Mouse (Mus musculus): ENCODE data around the gene Camta1.
A peak's percentile ranks its signal among the peaks of the same experiment; 100 is the strongest.
"Not testable (repeated sequence)": the region's sequence is repeated elsewhere in the genome, so short reads cannot be mapped to it uniquely, and the experiment has no call there.

Camta1 gene

GRCm38 (mm10) chr4:151044037-151044943, 817.4 kb downstream of the Camta1 start, which contains the start of gene Per3:
Gene Per3, minus strand, starts transcription at chr4:151044665.
- peak; percentile 100 for DNase-seq

DNA sequence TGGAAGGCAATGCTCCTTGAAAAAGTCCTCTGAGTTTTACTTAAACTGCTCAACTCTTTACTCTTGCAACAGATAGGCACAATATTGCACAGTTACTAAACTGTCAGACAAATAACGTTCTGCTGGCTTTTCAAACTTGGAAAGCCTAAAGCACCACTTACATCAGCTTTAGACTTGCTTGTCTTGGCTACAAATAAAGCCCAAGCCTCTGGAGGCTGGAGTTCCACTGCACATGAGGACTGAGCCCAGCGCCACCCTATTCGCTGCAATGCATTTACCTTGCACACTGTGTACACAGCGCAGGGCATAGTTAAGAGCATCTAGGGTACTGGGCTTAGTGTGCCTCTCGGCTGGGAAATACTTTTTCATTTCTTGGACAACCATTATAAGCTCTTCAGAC, 818.4 kb downstream of the Camta1 start:
- DNase-seq, result peak; percentile 95

- DNase-seq, result peak; percentile 82
Measured at GRCm38 (mm10) chr4:151041506-151041905, 820.2 kb downstream of the Camta1 start.

DNA sequence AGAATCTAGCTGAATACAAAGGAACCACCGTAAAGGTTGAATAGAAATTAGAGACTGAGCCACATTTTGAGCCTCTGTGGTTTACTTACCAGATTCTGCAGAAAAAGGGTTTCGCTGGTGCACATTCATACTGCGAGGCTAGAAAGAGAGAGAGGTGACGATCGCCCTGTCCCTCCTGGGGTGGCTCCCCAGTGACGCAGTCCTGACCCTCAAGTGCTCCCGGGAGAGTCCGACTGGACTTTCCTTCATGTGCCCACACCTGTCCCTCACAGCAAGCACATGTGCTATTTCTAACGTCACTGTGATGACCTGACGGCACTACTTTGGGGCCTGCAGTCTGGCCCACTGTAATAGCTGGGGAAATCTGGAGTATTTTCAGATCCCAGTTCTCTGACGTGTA, 823.9 kb downstream of the Camta1 start:
- peak; percentile 90 for DNase-seq

DNA sequence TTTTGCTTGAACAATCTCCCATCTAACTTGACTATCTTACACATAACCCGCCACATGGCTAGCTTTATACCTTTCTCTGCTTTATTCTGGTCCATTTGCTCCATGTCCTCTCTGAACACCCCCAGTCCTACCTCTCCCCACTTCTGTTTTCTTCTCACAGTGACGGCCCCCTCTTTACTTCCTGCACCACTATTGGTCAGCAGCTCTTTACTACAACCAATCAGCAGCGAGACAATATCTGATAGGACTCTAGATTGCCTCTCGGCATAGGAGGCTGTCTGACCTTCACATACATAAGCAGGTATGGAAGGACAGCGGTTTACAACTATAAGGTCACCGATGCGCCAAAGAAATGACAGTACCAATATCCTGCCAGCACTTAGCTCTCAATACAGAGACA, 825.2 kb downstream of the Camta1 start:
- DNase-seq, result peak; percentile 84

GRCm38 (mm10) chr4:151027001-151027400, 834.7 kb downstream of the Camta1 start:
- DNase-seq, result no peak

GRCm38 (mm10) chr4:151024152-151024551, 837.5 kb downstream of the Camta1 start:
- DNase-seq, result no peak

DNA sequence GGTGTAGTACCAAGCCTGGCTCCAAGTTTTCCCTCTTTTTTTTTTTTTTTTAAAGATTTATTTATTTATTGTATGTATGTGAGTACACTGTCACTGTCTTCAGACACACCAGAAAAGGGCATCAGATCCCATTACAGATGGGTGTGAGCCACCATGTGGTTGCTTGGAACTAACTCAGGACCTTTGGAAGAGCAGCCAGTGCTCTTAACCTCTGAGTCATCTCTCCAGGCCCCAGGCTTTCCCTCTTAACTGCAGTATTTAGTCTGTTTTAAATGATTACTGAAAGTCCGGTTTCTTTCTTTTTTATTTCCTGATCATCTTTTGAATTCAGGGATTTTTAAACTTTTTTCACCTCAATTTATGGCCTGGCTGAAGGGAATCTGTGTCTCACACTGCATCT, 844.3 kb downstream of the Camta1 start:
- DNase-seq, result not testable (repeated sequence)

GRCm38 (mm10) chr4:151015946-151016345, 845.7 kb downstream of the Camta1 start:
- DNase-seq, result no peak

DNA sequence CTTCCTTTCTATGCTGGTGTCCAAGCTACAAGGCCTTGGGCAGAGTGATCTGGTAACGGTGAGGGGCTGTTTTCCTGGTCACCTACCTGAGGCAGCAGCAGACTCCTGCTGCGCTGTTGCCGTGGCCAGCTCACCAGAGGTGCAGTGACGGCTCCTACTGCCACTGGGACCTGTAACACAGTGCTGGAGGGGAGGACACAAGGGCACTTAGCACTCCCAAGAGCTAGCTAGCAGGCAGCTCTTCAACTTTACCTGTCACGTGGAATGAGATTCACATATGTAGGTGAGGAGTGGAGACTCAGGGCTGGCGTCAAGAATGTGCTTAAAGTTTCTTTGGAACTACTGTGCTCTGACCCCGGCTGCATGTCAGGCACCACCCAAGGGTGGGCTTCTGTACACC, 851.4 kb downstream of the Camta1 start:
- no peak for DNase-seq

DNA sequence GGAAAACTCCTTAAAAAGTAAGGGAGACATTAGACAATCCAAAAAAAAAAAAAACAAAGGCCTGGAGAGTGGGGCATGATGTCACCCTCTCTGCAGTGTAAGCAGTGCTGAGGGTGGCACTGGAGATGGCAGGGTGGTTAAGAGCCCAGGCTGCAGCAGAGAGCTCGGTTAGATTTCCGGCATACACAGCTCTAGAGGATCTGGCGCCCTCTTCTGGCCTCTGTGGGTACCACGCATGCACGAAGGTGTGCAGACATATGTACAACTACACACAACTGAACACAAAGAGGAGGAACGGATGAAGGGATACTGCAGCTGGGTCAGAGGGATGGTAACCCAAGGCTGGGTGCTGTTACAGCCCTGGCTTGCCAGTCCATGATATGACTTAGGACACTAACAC, 854.7 kb downstream of the Camta1 start:
- DNase-seq, result no peak

DNA sequence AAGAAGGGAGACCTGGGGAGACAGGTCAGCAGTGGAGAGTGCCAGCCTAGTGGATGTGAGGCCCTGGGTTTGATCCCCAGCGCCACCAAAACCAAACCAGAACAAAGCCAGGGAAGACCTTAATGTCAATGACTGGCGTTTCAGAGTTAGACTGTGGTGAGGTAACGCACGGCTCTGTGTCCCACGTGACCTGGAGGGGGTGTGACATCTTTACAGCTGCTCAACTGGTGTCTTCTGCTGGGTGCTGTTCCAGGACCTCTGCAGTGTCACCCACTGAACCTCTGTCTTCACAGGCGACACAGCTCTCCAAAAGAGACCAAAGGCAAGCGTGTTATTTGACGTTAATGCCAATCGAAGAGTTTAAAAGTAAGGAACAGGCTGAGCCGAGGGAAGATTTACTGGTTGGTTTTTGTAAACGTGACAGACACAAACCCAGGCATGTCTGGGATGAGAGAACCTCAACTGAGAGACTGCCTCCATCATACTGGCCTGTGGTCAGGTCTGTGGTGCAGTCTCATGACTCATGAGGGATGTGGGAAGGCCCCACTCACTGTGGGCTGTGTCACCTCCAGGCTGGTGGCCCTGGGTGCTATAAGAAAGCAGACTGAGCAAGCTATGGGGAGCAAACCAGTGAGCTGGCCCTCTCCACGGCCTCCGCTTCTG, 855.9 kb downstream of the Camta1 start:
- no peak for DNase-seq

GRCm38 (mm10) chr4:151001397-151001796, 860.3 kb downstream of the Camta1 start:
- no peak for DNase-seq

GRCm38 (mm10) chr4:150998626-150999025, 863.0 kb downstream of the Camta1 start:
- no peak for DNase-seq

DNA sequence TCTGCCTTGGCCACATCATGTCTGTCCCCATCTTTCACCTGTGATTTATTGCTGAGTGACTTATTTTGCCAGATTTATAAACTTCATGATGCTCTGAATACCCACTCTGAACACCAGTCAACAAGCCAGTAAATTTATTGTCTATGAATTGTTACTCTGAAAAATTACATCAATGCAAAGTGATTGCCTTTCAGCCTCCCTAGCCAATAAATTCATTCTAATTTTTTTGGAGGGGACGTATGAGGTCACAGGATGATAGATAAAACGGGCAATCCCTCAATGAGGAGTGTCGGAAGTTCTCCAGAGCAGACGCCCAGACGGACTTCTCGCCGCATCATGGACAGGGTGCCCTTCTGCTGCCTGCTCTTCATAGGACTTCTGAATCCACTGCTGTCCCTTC, 864.9 kb downstream of the Camta1 start, which contains the start of gene Uts2:
TSS of gene Uts2 (plus strand) at position 301 of the 400 bp plus-strand sequence.
- no peak for DNase-seq

DNA sequence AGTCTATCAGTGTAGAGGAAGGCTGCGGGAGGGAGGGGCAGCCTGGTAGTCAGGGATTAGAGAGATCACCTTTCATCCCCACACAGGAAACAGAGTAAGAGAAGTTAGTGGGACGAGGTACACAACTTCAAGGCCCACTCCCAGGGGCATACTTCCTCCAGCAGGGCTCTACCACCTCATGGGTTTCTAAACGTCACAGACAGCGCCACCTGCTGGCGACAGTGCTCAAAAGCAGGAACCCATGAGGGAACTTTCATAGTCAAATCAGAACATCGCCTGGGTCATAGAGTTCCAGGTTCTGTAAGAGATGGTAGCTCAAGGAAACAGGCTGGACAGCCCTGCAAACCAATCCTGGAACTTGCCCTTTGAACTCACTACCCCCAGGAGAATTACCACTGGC, 871.5 kb downstream of the Camta1 start:
- DNase-seq, result peak; percentile 84

- no peak for DNase-seq
Measured at GRCm38 (mm10) chr4:150980153-150980552, 881.5 kb downstream of the Camta1 start.

GRCm38 (mm10) chr4:150979455-150979854, 882.2 kb downstream of the Camta1 start:
- DNase-seq, result no peak

DNA sequence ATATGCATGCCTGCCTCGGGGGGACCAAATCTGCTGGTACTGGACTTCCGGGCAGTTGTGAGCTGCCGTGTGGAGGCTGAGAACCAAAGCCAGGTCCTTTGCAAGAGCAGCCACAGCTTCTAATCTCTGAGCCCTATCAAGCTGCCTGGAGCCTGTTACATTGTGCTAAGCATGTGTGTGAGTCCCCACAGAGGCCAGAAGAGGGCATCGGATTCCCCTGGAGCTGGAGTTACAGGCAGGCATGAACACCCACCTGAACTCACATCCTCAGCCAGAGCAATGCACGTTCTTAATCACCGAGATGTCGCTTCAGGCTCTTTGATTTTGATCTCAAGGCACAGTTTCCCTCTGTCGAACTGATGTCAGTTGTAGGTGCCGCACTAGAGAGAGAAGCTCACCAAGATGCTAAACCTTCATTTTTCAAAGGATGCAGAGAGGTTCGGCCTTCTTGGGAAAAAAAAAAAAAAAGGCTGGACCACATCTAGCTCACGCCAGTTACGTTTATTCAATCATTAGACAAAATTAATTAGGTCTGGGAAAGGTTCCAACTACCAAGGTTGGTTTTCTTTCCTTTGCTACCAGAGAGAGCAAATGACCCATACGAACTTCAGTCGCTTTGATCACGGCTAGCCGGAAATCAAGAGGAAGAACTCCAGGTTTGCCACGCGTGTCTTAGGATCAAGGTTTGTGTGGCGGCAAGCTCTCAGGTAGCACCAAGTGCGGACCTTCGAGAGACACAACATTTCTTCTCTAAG, 883.3 kb downstream of the Camta1 start:
- no peak for DNase-seq

- DNase-seq, result no peak
Measured at GRCm38 (mm10) chr4:150975145-150975544, 886.5 kb downstream of the Camta1 start.

GRCm38 (mm10) chr4:150973264-150973663, 888.4 kb downstream of the Camta1 start:
- no peak for DNase-seq

- no peak for DNase-seq
Measured at GRCm38 (mm10) chr4:150968956-150969355, 892.7 kb downstream of the Camta1 start.

DNA sequence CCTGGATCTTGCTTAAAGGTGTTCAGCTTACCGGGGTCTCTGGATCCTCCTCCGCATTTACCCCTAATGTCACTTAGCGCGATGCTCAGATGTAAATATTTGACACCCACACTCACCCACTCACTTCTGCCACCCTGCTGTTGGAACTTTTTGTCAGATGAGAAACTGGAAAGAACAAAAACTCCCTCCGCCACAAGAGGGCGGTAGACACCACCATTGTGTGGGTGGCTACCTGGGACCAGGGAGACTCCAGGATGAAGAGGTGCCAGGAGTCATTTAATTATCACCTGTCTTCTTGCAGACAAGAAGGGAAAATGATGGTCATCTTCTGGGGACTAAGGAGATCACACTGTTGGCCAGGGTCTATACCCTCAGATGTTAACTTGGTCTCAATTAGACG, 895.1 kb downstream of the Camta1 start:
- DNase-seq, result no peak
